Mouse (Mus musculus): ENCODE results near the gene 4930402F06Rik. TPM values are rescaled to one million over a fixed set of nuclear protein-coding genes. Genes with fewer than 3 reads are reported as not detected.

4930402F06Rik gene
- total RNA-seq, 2 experiments from 2014 or later = not detected

GRCm38 (mm10) chr2:35379306-35379705 lies 17.7 kb downstream of the 4930402F06Rik start:
- H3K4me3 ChIP-seq = no peak overlapping the region
- intact Hi-C loops (cut with DNase I) = no loop called here
- H3K27ac ChIP-seq = no peak overlapping the region
- no peak for DNase-seq (ENCODE audit: extremely low spot score in 1 of 2, low spot score in 2 of 2)
- TF ChIP-seq CTCF (IDR thresholded peaks at IDR 0.05) = no peak

GRCm38 (mm10) chr2:35377600-35377999 lies 19.4 kb downstream of the 4930402F06Rik start:
- no peak overlapping the region for H3K27ac ChIP-seq
- no peak overlapping the region for H3K4me3 ChIP-seq
- no peak for DNase-seq (ENCODE audit: extremely low spot score in 1 of 2, low spot score in 2 of 2)
- intact Hi-C loops (cut with DNase I) = no loop called here
- TF ChIP-seq CTCF (IDR thresholded peaks at IDR 0.05) = no peak

GRCm38 (mm10) chr2:35373003-35373402 lies 24.0 kb downstream of the 4930402F06Rik start:
- TF ChIP-seq CTCF (IDR thresholded peaks at IDR 0.05) = peak; percentile 57
- no peak overlapping the region for H3K27ac ChIP-seq
- intact Hi-C loops (cut with DNase I) = no loop called here
- no peak for DNase-seq (ENCODE audit: extremely low spot score in 1 of 2, low spot score in 2 of 2)
- no peak overlapping the region for H3K4me3 ChIP-seq

GRCm38 (mm10) chr2:35370686-35371085 lies 26.3 kb downstream of the 4930402F06Rik start:
- no peak overlapping the region for H3K27ac ChIP-seq
- intact Hi-C loops (cut with DNase I) = no loop called here
- H3K4me3 ChIP-seq = no peak overlapping the region
- no peak for DNase-seq (ENCODE audit: extremely low spot score in 1 of 2, low spot score in 2 of 2)
- no peak for TF ChIP-seq CTCF (IDR thresholded peaks at IDR 0.05)

GRCm38 (mm10) chr2:35367629-35368028 lies 29.3 kb downstream of the 4930402F06Rik start, which contains the start of gene 4930568D16Rik:
TSS of gene 4930568D16Rik (minus strand) at chr2:35367729.
- DNase-seq (ENCODE audit: extremely low spot score in 1 of 2, low spot score in 2 of 2) = no peak
- intact Hi-C loops (cut with DNase I) = no loop called here
- Histone ChIP-seq H3K4me3 (no peak within 1 kb of the TSS), H3K27ac (no peak within 1 kb of the TSS)
- no peak for TF ChIP-seq CTCF (IDR thresholded peaks at IDR 0.05)

GRCm38 (mm10) chr2:35349184-35349583 lies 47.8 kb downstream of the 4930402F06Rik start:
- Histone ChIP-seq H3K4me3 (no peak overlapping the region), H3K27ac (no peak overlapping the region)
- intact Hi-C loops (cut with DNase I) = loop anchor here (2.0 to 5.0 kb wide), 2 partner anchors 50 to 137 kb away; no protein-coding TSS in a partner anchor
- no peak for DNase-seq (ENCODE audit: extremely low spot score in 1 of 2, low spot score in 2 of 2)
- TF ChIP-seq CTCF (IDR thresholded peaks at IDR 0.05) = peak; percentile 66

GRCm38 (mm10) chr2:35345984-35346383 lies 51.0 kb downstream of the 4930402F06Rik start:
- TF ChIP-seq CTCF (IDR thresholded peaks at IDR 0.05) = no peak
- Histone ChIP-seq H3K27ac (no peak overlapping the region), H3K4me3 (no peak overlapping the region)
- intact Hi-C loops (cut with DNase I) = loop anchor here (5.0 kb wide), 1 partner anchor 134 kb away; no protein-coding TSS in a partner anchor
- DNase-seq (ENCODE audit: extremely low spot score in 1 of 2, low spot score in 2 of 2) = no peak

GRCm38 (mm10) chr2:35342605-35343004 lies 54.4 kb downstream of the 4930402F06Rik start:
- intact Hi-C loops (cut with DNase I) = no loop called here
- no peak overlapping the region for H3K4me3 ChIP-seq
- DNase-seq (ENCODE audit: extremely low spot score in 1 of 2, low spot score in 2 of 2) = no peak

GRCm38 (mm10) chr2:35338707-35339106 lies 58.3 kb downstream of the 4930402F06Rik start:
- Histone ChIP-seq H3K4me3 (no peak overlapping the region), H3K27ac (no peak overlapping the region)
- no peak for DNase-seq (ENCODE audit: extremely low spot score in 1 of 2, low spot score in 2 of 2)
- intact Hi-C loops (cut with DNase I) = no loop called here
- TF ChIP-seq CTCF (IDR thresholded peaks at IDR 0.05) = no peak

More at GRCm38 (mm10) chr2:35342605-35343004, 54.4 kb downstream of the 4930402F06Rik start:
- no peak overlapping the region for H3K27ac ChIP-seq
- TF ChIP-seq CTCF (IDR thresholded peaks at IDR 0.05) = no peak

- H3K4me3 ChIP-seq = no peak overlapping the region
- no peak overlapping the region for H3K27ac ChIP-seq
- TF ChIP-seq CTCF (IDR thresholded peaks at IDR 0.05) = no peak
- DNase-seq (ENCODE audit: extremely low spot score in 1 of 2, low spot score in 2 of 2) = no peak
- intact Hi-C loops (cut with DNase I) = no loop called here
Measured at GRCm38 (mm10) chr2:35338036-35338435, 58.9 kb downstream of the 4930402F06Rik start.

- H3K27ac ChIP-seq = peak overlapping the region; percentile 60
- intact Hi-C loops (cut with DNase I) = no loop called here
Measured at GRCm38 (mm10) chr2:35337419-35337818, 59.6 kb downstream of the 4930402F06Rik start.

GRCm38 (mm10) chr2:35336388-35337280 lies 60.3 kb downstream of the 4930402F06Rik start, which contains the start of gene Stom:
TSS of gene Stom (minus strand) at chr2:35336976.
- DNase-seq (ENCODE audit: extremely low spot score in 1 of 2, low spot score in 2 of 2) = peak; percentile 95 to 96
- intact Hi-C loops (cut with DNase I) = no loop called here
- Histone ChIP-seq H3K27ac (peak within 1 kb of the TSS; percentile 60), H3K4me3 (peak within 1 kb of the TSS; percentile 66)
- no peak; the same call in 1 of the 2 replicates for TF ChIP-seq CTCF (IDR thresholded peaks at IDR 0.05)

More at GRCm38 (mm10) chr2:35337419-35337818, 59.6 kb downstream of the 4930402F06Rik start:
- DNase-seq (ENCODE audit: extremely low spot score in 1 of 2, low spot score in 2 of 2) = no peak
- TF ChIP-seq CTCF (IDR thresholded peaks at IDR 0.05) = no peak
- H3K4me3 ChIP-seq = peak overlapping the region; percentile 66
